Mouse (Mus musculus) small intestine, adult 2 months (tissue): ENCODE data around the gene Pex10.

ENCODE experiments used
- CTCF ChIP-seq: fragments of 200-500 bp; IDR thresholded peaks from 2 replicates; pipeline ENCODE4 v1.5.1; 2012; ENCODE audit warnings: low read depth, mild to moderate bottlenecking, control low read depth, inconsistent platforms, low read length, moderate library complexity, mixed read lengths; ENCODE audit not compliant: insufficient replicate concordance, insufficient read length; ENCODE audit errors: extremely low read depth
- POLR2A ChIP-seq: fragments of 200-500 bp; IDR thresholded peaks from 2 replicates; pipeline ENCODE4 v1.6.1; 2012; ENCODE audit warnings: low read depth, mild to moderate bottlenecking, control low read depth, inconsistent platforms, low read length, moderate library complexity

GRCm38 (mm10) chr4:155113766-155114410 lies 47.1 kb downstream of the Pex10 start:
- no peak for TF ChIP-seq CTCF
- TF ChIP-seq POLR2A = no peak
